Mouse (Mus musculus) C2C12 (cell line): ENCODE results near the gene Mr1. TPM values are rescaled to one million over a fixed set of nuclear protein-coding genes. Genes with fewer than 3 reads are reported as not detected.

Source experiments
- H3K27me3 ChIP-seq: one replicate; pipeline ENCODE4 v1.6.1; 2011; ENCODE audit not compliant: control insufficient read depth, insufficient read depth, insufficient read length
- H3K36me3 ChIP-seq: one replicate; pipeline ENCODE4 v1.6.1; 2011; ENCODE audit not compliant: control insufficient read depth, insufficient read depth
- H3K4me3 ChIP-seq: one replicate; pipeline ENCODE4 v1.5.1; 2011; ENCODE audit warnings: mild to moderate bottlenecking, control low read depth; ENCODE audit not compliant: poor library complexity, insufficient read depth, severe bottlenecking
- H3K79me2 ChIP-seq: one replicate; pipeline ENCODE4 v1.6.1; 2011; ENCODE audit not compliant: control insufficient read depth, insufficient read depth
- H3K79me3 ChIP-seq: one replicate; pipeline ENCODE4 v1.6.1; 2011; ENCODE audit warnings: low read depth, control low read depth
- H3ac ChIP-seq: one replicate; pipeline ENCODE3; 2011; ENCODE audit warnings: low read depth; ENCODE audit not compliant: control insufficient read depth, insufficient read length
- CEBPB ChIP-seq: IDR thresholded peaks from one replicate; pipeline ENCODE4 v1.6.1; 2011; ENCODE audit warnings: low read depth, mild to moderate bottlenecking, control low read depth, moderate library complexity
- CTCF ChIP-seq: IDR thresholded peaks from one replicate; pipeline ENCODE4 v1.5.1; 2011; ENCODE audit not compliant: control insufficient read depth, insufficient read depth, insufficient read length
- FOSL1 ChIP-seq: IDR thresholded peaks from one replicate; pipeline ENCODE4 v1.8.0; 2011; ENCODE audit warnings: mild to moderate bottlenecking, low read length; ENCODE audit not compliant: poor library complexity, insufficient read depth, severe bottlenecking
- MAX ChIP-seq: IDR thresholded peaks from one replicate; pipeline ENCODE4 v1.6.1; 2011; ENCODE audit warnings: mild to moderate bottlenecking, control low read depth
- MYOD1 ChIP-seq: IDR thresholded peaks from one replicate; pipeline ENCODE4 v1.6.1; 2011; ENCODE audit warnings: low read depth; ENCODE audit not compliant: control insufficient read depth, insufficient read length
- MYOG ChIP-seq: IDR thresholded peaks from one replicate; pipeline ENCODE4 v1.6.1; 2011; ENCODE audit not compliant: control insufficient read depth, insufficient read length; ENCODE audit errors: extremely low read depth
- USF1 ChIP-seq: IDR thresholded peaks from one replicate; pipeline ENCODE4 v1.6.1; 2011; ENCODE audit warnings: low read depth, mild to moderate bottlenecking, control low read depth, moderate library complexity
- polyA plus RNA-seq: library from polyadenylated mRNA; unstranded; fragments of >200 nt; fragmentation: generic; extraction: Trizol; gene quantifications from one replicate; pipeline ENCODE4 v1.2.1, GENCODE M21; 2012; ENCODE audit warnings: missing spikeins

The Mr1 gene
- polyA plus RNA-seq, 1 experiment, result 1.1 TPM

DNA sequence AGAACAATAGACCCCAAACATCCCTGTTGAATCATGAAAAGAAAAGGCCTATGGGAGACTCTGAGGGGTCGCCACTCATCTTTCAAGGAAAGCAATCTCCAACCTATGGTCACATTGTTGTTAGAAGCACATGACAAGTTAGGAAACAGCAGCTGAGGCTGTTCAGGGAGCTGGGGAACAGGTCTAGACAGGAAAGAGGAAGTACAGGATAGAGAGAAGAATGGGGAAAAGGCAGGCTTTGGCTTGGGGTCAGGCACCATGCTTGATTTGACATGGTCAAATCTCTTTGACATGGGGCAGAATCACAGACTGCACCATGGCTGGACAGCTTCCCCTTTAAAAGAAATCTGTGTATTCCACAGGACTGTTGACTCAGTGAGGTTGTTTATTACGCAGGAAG is 614 bp upstream of the Mr1 start:
- Histone ChIP-seq H3K36me3 (no peaks in the 10 kb centered on the region), H3ac (no peak overlapping the region), H3K79me3 (no peaks in the 10 kb centered on the region), H3K4me3 (no peak overlapping the region), H3K27me3 (no peaks in the 10 kb centered on the region), H3K79me2 (no peaks in the 10 kb centered on the region)
- TF ChIP-seq MAX (no peak), USF1 (no peak), CEBPB (no peak), FOSL1 (no peak), MYOG (no peak), MYOD1 (no peak), CTCF (no peak)

DNA sequence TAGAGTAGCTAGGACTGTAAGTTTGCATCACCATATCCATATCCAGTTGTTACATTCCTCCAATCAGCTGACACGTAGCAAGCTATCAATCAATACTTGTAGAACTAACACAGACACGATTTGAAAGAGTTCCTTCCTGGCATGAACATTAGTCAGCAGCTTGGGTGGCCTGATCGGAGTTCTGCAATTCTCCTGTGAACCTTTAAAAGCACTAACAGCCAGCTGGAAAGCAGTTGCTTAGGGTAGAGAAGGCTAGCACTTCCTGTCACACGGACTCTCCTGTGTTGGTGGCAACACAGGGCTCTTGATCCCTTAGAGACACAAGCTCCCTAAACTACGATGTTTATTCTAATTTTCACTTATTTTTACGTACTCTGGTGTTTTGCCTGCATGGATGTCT is 994 bp downstream of the Mr1 start:
- no peak overlapping the region for H3K4me3 ChIP-seq
- no peaks in the 10 kb centered on the region for H3K27me3 ChIP-seq
- no peak overlapping the region for H3ac ChIP-seq
- no peaks in the 10 kb centered on the region for H3K36me3 ChIP-seq
- no peaks in the 10 kb centered on the region for H3K79me3 ChIP-seq
- TF ChIP-seq USF1, result no peak
- no peak for TF ChIP-seq MAX
- no peak for TF ChIP-seq MYOG
- no peak for TF ChIP-seq CEBPB
- no peak for TF ChIP-seq FOSL1
- no peak for TF ChIP-seq MYOD1
- no peak for TF ChIP-seq CTCF
- no peaks in the 10 kb centered on the region for H3K79me2 ChIP-seq

DNA sequence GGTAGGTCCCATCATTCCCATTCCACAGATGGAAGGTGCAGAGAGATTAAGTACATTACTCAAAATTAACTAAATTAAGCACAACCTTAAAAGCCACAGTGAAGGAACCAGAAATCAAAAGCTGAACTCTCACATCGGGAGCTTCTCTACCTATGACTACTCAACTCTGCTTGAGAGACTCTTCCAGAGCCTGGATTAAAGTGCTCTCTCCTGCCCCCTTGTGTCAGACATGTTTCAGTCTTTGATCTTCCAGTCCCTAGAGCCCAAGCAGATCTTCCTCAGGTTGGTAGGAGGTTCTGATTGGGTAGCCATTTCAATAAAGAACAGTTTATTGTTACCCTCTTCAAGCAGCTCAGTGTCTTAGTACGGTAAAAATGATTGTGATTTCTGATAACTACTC is 6.5 kb downstream of the Mr1 start:
- H3K36me3 ChIP-seq, result no peaks in the 10 kb centered on the region
- no peak overlapping the region for H3ac ChIP-seq
- H3K4me3 ChIP-seq, result no peak overlapping the region
- TF ChIP-seq CTCF (peak; percentile 3), FOSL1 (no peak)
- H3K27me3 ChIP-seq, result no peaks in the 10 kb centered on the region
- H3K79me3 ChIP-seq, result no peaks in the 10 kb centered on the region
- H3K79me2 ChIP-seq, result no peaks in the 10 kb centered on the region

DNA sequence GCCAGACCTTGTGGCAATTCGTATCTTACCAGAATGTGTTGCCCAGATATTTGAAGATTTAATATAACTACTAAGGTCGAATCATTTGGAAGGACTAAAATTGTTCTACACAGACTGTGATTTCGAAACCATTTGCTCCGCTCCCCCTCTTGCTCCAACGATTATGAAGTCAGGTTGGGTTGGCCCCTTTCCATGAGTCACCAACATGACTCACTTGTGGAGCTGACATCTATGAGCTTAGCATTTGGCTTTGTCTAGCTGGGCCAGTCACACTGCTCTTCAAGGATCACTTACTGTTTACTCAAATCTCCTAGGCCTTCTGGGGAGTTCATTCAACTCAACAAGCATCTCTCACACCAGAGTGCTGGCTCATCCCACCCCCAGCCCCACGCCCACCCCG is 7.8 kb downstream of the Mr1 start:
- no peak for TF ChIP-seq CTCF
- TF ChIP-seq MAX, result no peak
- peak; percentile 88 for TF ChIP-seq CEBPB
- TF ChIP-seq MYOD1, result peak; percentile 4
- peak; percentile 96 for TF ChIP-seq FOSL1
- TF ChIP-seq MYOG, result no peak
- Histone ChIP-seq H3K79me3 (no peaks in the 10 kb centered on the region), H3K4me3 (no peak overlapping the region), H3K27me3 (no peaks in the 10 kb centered on the region), H3K36me3 (no peaks in the 10 kb centered on the region), H3K79me2 (no peaks in the 10 kb centered on the region), H3ac (no peak overlapping the region)

DNA sequence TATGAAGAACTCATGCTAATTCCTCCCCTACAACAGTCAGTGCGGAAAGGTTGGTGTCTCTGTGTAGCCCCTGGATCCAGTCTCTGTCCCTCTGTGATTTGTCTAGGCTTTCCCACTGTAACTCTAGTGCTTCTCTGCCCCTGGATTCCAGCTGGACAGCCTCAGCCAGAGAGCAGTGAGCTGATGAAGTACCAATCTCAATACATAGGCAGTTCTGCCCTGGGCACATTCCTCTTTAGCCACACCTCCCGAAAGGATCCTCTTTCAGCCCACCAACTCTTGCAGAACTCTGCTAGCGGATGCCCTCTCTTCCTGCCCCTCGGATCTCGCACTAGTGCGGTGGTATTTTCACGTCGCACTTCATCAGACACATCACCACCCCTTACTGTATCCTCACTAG is 11.7 kb downstream of the Mr1 start:
- Histone ChIP-seq H3K36me3 (no peaks in the 10 kb centered on the region), H3K79me3 (no peaks in the 10 kb centered on the region), H3K4me3 (no peak overlapping the region), H3K27me3 (no peaks in the 10 kb centered on the region), H3ac (no peak overlapping the region), H3K79me2 (no peaks in the 10 kb centered on the region)
- no peak for TF ChIP-seq CTCF
- TF ChIP-seq FOSL1, result no peak
- TF ChIP-seq CEBPB, result no peak
- no peak for TF ChIP-seq MYOG
- TF ChIP-seq USF1, result no peak
- TF ChIP-seq MYOD1, result no peak
- TF ChIP-seq MAX, result no peak

DNA sequence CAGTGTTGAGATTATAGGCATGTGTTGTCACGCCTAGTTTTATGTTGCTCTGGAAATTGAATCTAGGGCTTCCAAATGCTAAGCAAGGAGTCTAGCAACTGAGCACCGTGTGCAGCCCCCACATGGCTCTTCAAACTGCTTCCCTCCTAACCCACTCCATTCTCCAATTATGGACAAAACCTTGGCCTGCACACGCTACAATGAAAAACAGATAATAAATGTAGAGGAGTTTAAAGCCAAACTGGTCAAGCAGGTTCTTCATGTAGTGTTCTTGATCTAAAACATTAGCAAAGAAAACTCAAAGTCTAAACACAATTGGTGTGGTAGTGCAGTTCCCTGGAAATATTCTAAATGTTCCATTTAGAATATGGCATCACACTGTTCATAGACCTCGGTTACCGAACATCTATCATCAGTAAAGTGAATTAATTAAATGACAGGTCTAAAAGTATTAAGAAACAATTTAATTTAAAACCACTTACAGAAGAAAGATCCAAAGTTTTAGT is 19.1 kb downstream of the Mr1 start:
- no peaks in the 10 kb centered on the region for H3K79me3 ChIP-seq
- no peaks in the 10 kb centered on the region for H3K79me2 ChIP-seq
- TF ChIP-seq CEBPB, result no peak
- no peak for TF ChIP-seq CTCF
- no peak for TF ChIP-seq MYOG
- no peak for TF ChIP-seq USF1
- TF ChIP-seq MAX, result no peak
- TF ChIP-seq MYOD1, result no peak
- no peak for TF ChIP-seq FOSL1
- H3K36me3 ChIP-seq, result no peaks in the 10 kb centered on the region
- no peak overlapping the region for H3ac ChIP-seq
- no peak overlapping the region for H3K4me3 ChIP-seq
- H3K27me3 ChIP-seq, result no peaks in the 10 kb centered on the region

DNA sequence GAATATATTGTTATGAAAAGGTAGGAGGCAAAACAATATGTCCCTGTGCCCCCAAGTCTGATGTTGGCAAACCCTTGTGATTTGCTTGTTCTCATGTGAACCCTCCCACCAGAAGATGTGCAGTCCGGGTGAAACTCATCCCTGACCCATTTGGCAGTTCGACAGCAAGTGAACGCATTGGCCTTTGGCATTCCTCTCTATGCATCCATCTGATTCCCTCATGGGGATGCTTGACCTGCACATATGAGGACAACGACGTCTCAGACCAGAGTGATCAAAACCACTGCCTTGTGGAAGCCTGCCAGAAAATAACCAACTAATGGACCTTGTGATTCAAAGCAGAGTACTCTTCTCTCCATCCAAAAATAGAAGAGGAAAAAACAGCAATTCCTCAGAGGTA is 19.9 kb downstream of the Mr1 start:
- Histone ChIP-seq H3K79me2 (no peaks in the 10 kb centered on the region), H3K79me3 (no peaks in the 10 kb centered on the region), H3K36me3 (no peaks in the 10 kb centered on the region), H3K4me3 (no peak overlapping the region), H3K27me3 (no peaks in the 10 kb centered on the region), H3ac (no peak overlapping the region)
- no peak for TF ChIP-seq MYOG
- TF ChIP-seq FOSL1, result no peak
- TF ChIP-seq MAX, result no peak
- no peak for TF ChIP-seq MYOD1
- TF ChIP-seq USF1, result no peak
- TF ChIP-seq CEBPB, result no peak
- no peak for TF ChIP-seq CTCF
